Mouse (Mus musculus): Measurements from ENCODE around the gene Wdr92.

Gene Wdr92

DNA sequence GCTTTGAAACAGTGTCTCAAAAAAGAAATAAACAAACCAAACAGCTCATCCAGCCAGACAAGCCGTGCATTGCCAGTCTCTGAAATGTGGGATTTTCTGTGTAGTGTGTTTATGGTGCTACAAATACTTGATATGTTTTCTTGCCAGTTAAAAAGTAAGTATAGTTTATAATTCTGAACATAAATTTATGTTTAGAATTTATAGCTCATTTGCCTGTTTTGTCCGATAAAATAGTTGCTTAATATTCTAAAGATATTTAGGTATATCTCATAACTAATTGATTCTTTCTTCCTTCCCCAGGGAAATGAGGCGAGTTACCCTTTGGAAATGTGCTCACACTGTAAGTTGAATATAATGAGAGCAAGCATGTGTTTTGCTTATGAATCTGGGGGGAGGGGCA, at the start of gene Wdr92:
Gene Wdr92 (plus strand): TSS at position 301 of the 400 bp plus-strand sequence.
- DNase-seq (ENCODE audit: low spot score) = no peak

GRCm38 (mm10) chr11:17135638-17136037, 46.3 kb upstream of the Wdr92 start:
- DNase-seq (ENCODE audit: low spot score) = no peak

DNA sequence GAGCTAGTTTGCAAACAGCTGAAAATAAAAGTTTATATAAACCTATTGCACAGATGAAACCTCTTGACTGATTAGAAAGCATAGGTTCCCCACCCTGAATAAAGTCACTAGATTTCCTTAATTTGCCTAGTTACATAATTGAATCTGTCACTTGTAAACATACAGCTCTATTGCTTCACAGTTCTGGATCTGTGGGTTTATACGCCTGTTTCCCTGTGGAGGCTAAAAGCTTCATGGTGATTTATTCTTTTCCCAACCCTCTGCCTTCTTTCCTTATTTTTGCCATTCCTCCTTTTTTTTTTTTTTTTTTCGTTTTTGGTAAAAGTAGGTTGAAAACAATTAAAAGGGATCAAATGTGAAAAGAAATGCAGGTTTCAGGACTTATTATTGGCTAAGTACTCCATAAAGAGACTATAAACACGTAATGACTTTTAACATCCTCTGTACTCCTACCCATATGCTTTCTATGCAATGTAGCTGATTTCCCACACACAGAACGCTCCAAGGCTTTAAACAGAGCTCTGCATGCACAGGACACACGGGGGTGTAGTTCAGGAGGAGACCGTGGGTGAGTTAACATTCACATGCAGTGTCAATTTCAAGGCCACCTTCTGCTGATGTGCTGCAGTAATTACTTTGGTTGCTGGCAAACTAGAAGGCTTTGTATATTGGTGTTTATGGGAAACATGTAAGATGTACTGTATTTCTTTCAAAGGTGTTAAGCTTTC, 43.4 kb upstream of the Wdr92 start:
- no peak for DNase-seq (ENCODE audit: low spot score)

DNA sequence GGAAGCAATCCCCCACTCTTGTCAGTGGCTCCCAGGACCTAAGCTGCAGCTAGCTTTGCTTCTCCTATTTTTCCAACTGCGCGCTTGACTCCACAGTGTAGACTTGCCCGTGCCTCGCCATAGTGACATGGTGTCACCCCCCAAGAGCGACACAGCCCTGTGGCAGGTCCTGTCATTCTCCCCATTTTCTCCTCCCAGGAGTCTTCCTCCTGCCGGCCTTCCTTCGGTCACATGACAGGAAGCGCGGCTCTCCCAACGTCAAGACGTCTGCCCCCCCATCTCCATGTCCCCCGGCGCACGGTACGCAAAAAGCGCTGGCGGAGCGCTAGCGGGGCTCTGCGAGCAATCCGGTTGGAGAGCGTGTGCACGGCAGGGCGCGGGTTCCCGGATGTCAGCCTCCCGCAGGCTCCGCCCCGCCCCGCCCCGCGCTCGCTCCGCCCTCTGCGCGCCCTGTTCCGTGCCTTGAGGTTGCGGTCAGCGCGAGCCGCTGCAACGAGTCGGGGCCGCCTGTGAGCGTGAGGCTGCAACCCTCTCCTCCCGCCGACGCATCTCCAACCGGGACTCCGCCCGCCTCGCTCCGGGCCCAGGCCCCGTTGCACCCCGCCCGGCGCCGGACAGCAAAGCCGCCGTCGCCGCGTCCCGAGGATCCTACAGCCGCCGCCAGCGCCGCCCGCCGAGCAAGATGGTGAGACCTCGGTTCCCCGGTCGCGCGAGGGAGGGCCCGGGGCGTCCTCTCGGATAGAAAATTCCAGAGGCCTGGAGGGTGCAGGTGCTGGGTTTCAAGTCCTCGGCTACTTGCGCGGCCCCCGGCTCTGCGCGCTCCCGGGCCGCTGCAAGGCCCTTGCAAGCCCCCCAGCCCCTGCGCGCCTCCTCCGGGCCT, 22.8 kb upstream of the Wdr92 start, which contains the start of gene Ppp3r1:
Gene Ppp3r1 (plus strand): TSS at position 406 of the 880 bp plus-strand sequence.
- peak; percentile 93 for DNase-seq (ENCODE audit: low spot score)

DNA sequence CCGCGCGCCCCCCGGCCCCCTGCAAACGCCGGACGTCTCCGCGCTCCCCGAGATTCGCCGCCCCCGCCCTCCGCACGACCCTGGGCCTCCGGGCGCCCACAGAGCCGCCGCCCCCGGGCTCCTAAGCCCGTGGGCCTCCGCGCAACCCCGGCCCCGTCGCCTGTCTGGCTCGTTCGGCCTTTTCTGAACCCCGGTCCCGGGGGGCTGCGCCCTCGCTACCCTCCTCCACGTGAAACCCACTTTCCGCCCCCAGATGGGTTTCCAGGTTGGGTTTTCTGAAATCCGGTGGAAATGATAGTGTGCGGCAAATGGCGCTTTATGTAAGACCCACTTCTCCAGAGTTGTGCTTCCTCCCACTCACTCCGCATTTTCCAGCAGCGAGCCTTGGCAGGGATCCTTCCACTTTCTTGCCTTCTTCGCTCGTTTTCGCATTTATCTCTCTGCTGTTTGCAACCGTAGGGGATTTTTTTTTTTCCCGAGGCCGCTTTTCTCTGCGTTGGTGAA, 22.1 kb upstream of the Wdr92 start:
- DNase-seq (ENCODE audit: low spot score) = no peak

DNA sequence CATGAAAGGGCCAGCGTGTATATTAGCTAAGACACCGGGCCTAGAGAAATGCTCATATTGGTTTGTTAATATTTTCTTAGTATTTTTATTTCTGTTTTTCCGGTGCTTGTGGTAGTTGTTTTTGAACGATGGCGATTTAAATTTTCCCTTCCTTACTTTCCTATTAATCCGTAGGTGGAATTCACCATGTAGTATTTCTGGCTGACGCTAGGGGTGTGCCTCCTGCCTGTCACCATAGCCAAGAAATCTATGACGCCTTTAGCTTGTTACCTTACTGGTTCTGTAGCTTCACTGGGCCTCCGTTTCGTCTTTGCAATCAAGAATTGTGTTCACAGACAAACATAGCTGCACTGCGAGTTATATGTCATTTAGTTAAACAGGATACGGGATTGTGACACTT, 21.7 kb upstream of the Wdr92 start:
- DNase-seq (ENCODE audit: low spot score) = peak; percentile 65

DNA sequence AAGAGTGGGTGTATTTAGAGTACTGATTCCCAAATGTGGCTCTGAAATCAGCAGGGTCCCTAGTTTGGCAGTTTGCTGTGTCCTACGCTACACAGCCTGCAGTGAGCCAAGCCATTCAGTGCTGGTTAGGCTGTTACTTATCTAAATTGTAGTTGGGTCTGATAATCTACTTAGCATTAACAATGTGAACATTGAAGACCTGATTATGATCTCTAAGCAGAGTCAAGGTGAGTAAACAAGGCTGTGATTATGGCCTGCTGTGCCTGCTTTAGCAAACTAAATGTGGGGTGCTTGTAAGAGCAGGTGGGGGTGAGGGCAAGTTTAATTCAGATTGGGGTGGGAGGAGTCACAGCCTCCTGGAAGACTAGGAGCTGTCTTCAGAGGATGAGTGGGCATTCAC, 18.0 kb upstream of the Wdr92 start:
- DNase-seq (ENCODE audit: low spot score) = no peak

- no peak for DNase-seq (ENCODE audit: low spot score)
Observed at GRCm38 (mm10) chr11:17166627-17167026, 15.3 kb upstream of the Wdr92 start.

GRCm38 (mm10) chr11:17169262-17169661, 12.6 kb upstream of the Wdr92 start:
- no peak for DNase-seq (ENCODE audit: low spot score)

DNA sequence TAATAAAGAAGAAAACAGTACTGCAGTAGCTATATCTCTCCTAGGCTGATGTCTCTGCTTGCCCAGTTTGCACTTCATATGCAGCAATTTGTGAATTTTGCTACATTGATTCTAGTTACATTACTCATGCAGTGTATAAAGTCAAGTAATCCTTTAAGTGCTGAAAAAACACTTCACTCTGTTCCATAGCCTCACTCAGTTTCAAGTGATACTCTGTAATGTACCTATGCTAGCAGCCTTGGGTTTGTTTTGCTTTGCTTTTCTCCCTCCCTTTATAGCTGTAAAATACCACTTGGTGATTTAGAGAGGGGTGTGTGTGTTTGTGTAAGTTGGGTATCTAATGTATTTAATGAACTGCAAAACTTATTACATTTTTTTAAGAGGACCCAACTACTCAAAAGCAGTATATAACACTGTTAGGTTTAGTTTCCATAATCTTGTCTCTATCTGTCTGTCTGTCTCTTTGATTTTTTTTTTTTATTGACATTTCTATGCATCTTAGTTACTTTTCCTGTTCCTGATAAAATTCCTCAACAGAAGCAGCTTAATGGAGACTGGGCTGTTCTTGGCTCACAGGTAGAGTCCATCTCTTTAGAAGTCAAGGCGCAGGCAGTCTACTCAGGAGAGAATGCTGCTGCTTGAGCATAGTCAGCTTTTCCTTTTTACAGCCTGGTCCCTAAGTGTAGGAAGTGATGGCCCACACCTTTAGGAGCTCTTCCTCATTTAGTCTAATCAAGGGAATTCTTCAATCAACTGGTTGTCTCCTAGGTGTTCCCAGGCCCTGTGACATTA, 10.8 kb upstream of the Wdr92 start:
- no peak for DNase-seq (ENCODE audit: low spot score)

DNA sequence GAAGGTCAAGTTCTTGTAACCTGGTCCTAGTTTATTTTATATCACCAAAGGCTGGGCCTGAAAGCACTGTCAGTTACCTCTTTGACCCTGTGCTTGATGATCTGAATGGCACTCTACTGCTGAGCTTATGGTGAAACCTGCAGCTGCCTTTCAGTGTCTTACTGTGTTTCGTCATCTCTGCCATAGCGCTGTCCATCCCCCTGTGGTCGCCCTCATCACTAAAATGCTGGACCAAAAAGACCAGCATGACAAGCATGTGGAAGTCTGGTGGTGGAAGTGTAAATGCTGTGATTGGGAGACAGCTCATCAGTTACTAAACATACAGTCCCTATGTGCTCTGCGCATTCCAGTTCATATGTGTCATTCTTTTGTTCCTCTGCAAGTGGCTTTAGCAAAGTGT, 9.6 kb upstream of the Wdr92 start:
- DNase-seq (ENCODE audit: low spot score) = no peak

- DNase-seq (ENCODE audit: low spot score) = no peak
Observed at GRCm38 (mm10) chr11:17176638-17177037, 5.3 kb upstream of the Wdr92 start.

DNA sequence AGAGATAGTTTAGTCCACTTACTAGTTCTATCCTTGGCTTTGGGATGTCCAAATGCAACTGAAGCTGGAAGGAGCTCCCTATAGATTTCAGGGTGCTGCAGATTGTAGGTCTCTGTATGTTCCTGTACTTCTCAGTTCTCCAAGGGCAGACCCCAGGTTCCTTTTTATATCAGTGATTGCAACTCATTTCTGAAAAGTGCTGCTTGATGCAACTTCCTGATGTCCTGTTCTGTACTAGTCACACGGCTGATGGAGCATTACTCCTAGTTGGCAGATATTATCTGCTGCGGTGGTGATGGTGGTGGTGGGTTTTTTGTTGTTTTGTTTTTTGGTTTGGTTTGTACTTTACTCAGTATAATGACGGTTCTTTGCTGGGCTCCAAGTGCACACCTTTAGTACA, 1.2 kb upstream of the Wdr92 start:
- DNase-seq (ENCODE audit: low spot score) = no peak

DNA sequence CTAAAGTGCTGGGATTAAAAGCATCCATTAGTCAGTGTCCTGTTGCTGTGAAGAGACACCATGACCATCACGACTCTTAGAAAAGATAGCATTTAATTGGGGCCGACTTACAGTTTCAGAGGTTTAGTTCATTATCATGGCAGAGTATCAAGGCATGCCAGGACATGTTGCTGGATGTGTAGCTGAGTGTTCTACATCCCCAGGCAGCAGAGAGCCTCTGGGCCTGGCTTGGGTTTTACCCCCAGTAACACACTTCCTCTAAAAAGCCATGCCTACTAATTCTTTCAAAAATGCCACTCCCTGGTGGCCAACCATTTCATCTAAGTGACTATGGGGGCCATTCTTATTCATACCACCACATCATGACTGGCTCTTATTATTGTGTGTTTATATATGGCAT, 1.3 kb downstream of the Wdr92 start:
- no peak for DNase-seq (ENCODE audit: low spot score)

DNA sequence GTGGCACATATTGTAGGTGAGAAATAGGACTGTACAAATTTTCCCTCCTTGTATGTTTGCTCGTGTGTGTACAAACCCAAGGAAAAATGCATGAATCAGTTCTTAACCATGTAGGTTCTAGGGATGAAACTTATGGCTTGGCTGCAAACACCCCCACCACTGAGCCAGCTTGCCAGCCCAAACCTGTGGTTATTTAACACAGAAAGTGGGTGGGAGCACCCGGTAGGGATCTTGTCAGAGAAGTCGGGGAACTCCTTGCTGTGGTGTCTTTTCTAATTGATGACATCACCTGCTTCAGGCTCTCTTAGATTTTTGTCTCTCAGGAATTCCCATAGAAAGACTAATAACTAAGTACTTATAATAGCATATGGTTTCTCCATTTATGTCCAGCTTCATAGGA, 5.7 kb downstream of the Wdr92 start:
- no peak for DNase-seq (ENCODE audit: low spot score)

DNA sequence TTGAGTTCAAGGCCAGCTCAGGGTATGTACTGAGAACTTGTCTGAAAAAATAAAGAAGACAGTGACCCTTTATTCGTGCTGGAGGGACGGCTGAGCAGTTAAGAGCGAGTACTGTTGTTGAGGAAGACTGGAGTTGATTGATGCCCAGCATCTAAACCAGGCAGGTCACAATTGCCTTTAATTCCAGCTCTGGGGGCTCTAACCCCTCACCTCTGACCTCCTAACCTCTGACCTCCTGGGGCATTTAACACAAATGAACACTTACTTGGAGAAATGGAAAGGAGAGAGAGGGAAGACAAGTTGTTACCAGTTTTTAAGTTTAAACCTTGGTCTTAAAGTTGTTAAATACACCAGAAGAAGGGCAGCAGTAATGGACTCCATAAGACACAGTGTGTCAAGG, 6.9 kb downstream of the Wdr92 start:
- DNase-seq (ENCODE audit: low spot score) = no peak

DNA sequence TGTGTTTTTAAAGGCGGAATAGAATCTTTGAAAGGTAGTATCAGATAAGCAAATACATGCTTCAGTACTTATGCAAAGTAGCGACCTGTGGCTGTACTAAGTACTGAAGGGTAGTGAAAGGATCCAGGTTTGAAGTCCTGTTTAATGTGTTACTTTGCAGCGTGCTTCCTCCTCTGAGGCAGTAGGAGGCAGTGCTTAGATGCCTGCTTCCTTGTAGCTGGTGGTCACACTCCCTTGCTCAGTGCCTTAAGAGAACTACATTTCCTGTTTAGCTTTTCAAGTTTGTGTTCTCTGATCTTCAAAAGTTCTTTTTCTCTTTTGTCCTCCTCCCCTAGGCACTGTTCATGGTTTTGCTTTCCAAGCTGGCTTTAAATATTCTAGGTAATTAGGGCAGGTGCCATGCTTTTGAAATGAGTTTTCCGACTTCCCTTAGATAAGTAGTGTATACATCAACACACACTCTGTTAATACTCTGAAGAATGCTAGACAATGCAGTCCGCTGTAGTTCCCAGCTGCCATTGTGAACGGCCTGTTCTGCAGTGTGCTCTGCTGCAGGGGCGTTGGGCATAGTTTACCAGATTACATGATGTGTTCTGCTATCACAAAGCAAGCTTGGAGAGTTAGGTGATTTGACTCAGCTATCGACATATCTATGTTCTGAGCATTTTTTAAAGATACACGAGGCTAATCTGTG, 10.4 kb downstream of the Wdr92 start:
- no peak for DNase-seq (ENCODE audit: low spot score)

GRCm38 (mm10) chr11:17199170-17199569, 17.3 kb downstream of the Wdr92 start:
- no peak for DNase-seq (ENCODE audit: low spot score)

DNA sequence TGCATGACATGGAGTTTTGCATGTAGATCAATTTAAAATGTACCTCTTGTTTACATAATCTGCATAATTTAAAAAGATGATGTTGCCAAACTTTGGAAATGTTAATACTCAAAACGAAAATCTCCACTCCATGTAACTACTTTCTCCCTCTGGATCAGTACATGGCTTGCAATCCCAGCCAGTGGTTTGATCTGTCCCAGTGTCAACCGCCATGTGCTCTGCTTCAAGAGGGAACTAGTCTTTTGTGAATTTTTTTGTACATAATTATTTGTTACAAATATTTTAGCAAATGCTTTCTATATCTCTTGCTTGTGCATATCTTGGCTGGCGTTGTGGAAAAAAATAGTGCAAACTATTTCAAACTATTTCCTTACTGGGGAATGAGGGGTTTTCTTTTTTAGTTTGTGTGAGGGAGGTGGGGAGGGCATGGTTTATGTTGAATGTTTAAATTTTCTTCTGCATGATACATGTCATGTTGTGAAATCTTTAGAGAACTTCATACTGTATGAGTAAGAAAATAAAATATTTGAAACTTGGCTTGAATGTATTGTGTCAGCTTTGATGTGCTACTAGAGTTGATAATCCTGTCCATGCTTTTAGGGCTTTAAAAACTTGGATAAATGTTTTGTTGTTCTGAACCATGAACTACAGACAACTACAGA, 18.1 kb downstream of the Wdr92 start:
- no peak for DNase-seq (ENCODE audit: low spot score)

- no peak for DNase-seq (ENCODE audit: low spot score)
Observed at GRCm38 (mm10) chr11:17200936-17201335, 19.0 kb downstream of the Wdr92 start.

GRCm38 (mm10) chr11:17202481-17202880, 20.6 kb downstream of the Wdr92 start:
- DNase-seq (ENCODE audit: low spot score) = no peak

Measured in c-Kit-positive CD71-positive TER-119-positive erythroid progenitor cells, embryonic 14.5 days (primary cell).